Mouse (Mus musculus) limb, embryonic 14.5 days (tissue): ENCODE measurements around the gene Slc11a1. TPM values are rescaled to one million over a fixed set of nuclear protein-coding genes. Genes with fewer than 3 reads are reported as not detected.
A peak's percentile ranks its signal among the peaks of the same experiment; 100 is the strongest.

Source experiments
- ATAC-seq: fragments of 200-750 bp; cut with Nextera tagmentation; 2 replicates; pipeline ENCODE4 v1.8.0; 2017; ENCODE audit warnings: low read depth, moderate number of reproducible peaks, moderate TSS enrichment; ENCODE audit not compliant: low FRiP score
- DNase-seq: peaks from one replicate; pipeline ENCODE4 v3.0.0-alpha.2; 2015; ENCODE audit warnings: low spot score
- H3K27ac ChIP-seq: fragments of 300-500 bp; sonication (generic); replicated peaks from 2 replicates; pipeline ENCODE4 v1.5.1; 2014; ENCODE audit warnings: low read depth, mild to moderate bottlenecking, low read length, moderate library complexity, mixed read lengths
- H3K27me3 ChIP-seq: fragments of 300-500 bp; sonication (generic); 2 replicates; pipeline ENCODE4 v1.6.1; 2014; ENCODE audit warnings: low read length, mixed read lengths; ENCODE audit not compliant: control insufficient read depth, insufficient read depth
- H3K36me3 ChIP-seq: fragments of 300-500 bp; sonication (generic); 2 replicates; pipeline ENCODE4 v1.6.1; 2014; ENCODE audit warnings: mild to moderate bottlenecking, low read length, moderate library complexity, mixed read lengths; ENCODE audit not compliant: control insufficient read depth, insufficient read depth
- H3K4me1 ChIP-seq: fragments of 300-500 bp; sonication (generic); 2 replicates; pipeline ENCODE4 v1.6.1; 2014; ENCODE audit warnings: antibody characterized with exemption, low read length, mixed read lengths; ENCODE audit not compliant: control insufficient read depth, insufficient read depth
- H3K4me2 ChIP-seq: fragments of 300-500 bp; sonication (generic); replicated peaks from 2 replicates; pipeline ENCODE4 v1.6.1; 2014; ENCODE audit warnings: low read depth, mild to moderate bottlenecking, low read length, moderate library complexity; ENCODE audit not compliant: severe bottlenecking
- H3K4me3 ChIP-seq: fragments of 300-500 bp; sonication (generic); replicated peaks from 2 replicates; pipeline ENCODE4 v1.5.1; 2014; ENCODE audit warnings: low read length
- H3K9ac ChIP-seq: fragments of 300-500 bp; sonication (generic); 2 replicates; pipeline ENCODE4 v1.6.1; 2014; ENCODE audit warnings: mild to moderate bottlenecking, low read depth, low read length, moderate library complexity; ENCODE audit not compliant: severe bottlenecking
- H3K9me3 ChIP-seq: fragments of 300-500 bp; sonication (generic); 2 replicates; pipeline ENCODE4 v1.6.1; 2016; ENCODE audit warnings: low read length; ENCODE audit not compliant: control insufficient read depth
- POLR2A ChIP-seq: fragments of 200-500 bp; IDR thresholded peaks from 2 replicates; pipeline ENCODE4 v1.8.0; 2012; ENCODE audit warnings: inconsistent platforms, mild to moderate bottlenecking, moderate library complexity, borderline replicate concordance; ENCODE audit not compliant: insufficient read depth, insufficient read length; ENCODE audit errors: extremely low read depth
- WGBS: fragments of 180-500 bp; shearing (Covaris S2); extraction: QIAGEN DNeasy Blood & Tissue Kit; methylation state at CpG from one replicate; pipeline ENCODE4 v1.1.7; 2014; 5-methylcytosine and 5-hydroxymethylcytosine counted together
- polyA plus RNA-seq, 2 experiments: library from polyadenylated mRNA; depleted of rRNA in 1 of 2; stranded (reverse) in 1 of 2; unstranded in 1 of 2; fragments of >200 nt; fragmentation: Nextera tagmentation in 1 of 2; extraction: Ambion mirVana in 1 of 2; gene quantifications; 2 replicates each; pipeline versions ENCODE4 v1.2.1 to v1.2.3; 2012 to 2014

Slc11a1 gene
- polyA plus RNA-seq, 2 experiments: 3.2 to 8.0 TPM

DNA sequence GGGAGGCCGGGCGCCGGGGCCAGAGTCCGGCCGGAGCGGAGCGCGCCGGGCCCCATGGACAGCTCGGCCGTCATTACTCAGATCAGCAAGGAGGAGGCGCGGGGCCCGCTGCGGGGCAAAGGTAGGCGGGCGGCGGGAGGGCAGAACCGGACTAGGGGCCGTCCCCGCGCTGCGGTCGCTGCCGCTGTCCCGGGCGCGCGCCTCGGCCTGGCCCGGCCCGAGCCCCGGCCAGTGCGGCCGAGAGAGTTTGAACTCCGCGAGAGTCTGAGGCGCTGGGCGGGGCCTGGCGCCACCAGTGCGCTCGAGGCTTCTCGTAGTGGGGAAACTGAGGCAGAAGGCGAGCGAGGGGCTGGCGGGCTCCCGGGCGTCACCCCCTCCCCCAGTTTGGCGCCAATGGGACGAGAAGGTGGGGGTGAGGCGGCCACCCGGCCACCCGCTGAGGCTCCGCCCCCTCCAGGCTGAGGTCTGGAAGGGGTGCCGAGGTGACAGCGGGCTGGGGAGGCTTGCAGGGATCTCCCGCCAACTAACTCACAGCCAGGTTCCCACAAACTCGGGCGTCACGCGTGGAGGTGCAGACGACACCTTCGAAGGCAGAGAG is 16.9 kb downstream of the Slc11a1 start:
- 0 out of 2 replicates have a peak, but pooled peaks have one; percentile 28 for TF ChIP-seq POLR2A
- no peaks in the 10 kb centered on the region for H3K9me3 ChIP-seq
- H3K27me3 ChIP-seq: no peaks in the 10 kb centered on the region
- WGBS: 0% methylated on average over 30 of the region's 63 CpGs
- H3K4me2 ChIP-seq: peak overlapping the region; percentile 96
- DNase-seq: peak; percentile 49
- peaks cover 22% of the 10 kb centered on the region for H3K4me1 ChIP-seq
- ATAC-seq: peak; percentile 35
- H3K9ac ChIP-seq: peak overlapping the region; percentile 94
- H3K36me3 ChIP-seq: peaks cover 25% of the 10 kb centered on the region
- peak overlapping the region; percentile 96 for H3K27ac ChIP-seq
- H3K4me3 ChIP-seq: peak overlapping the region; percentile 76

DNA sequence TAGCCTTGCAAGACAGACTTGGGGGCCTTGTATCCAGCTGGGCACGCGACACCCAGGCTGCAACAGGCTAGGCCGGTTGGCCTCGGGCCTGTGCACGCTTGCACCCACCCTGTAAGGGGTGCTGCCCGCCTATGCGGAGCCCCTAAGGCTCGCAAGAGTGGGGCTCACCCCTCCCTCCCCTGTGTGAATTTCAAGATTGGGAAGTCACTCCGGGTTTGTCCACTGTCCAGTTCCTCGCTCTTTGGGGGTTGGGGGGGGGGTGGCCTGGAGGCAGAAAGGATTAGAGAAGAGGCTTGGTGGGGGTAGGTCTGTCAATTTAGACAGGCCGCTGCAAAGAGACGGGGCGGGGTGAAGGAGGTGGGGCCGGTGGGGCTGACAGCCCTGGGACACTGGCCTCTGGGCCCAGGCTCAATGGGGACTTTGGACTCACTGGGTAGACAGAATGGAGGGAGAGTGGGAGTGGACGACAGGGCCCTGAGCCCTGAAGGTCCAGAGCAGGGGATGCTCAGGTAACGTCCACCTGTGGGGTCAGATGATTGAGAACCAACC is 17.5 kb downstream of the Slc11a1 start:
- no peak for ATAC-seq
- WGBS: 1% methylated on average over 16 of the region's 16 CpGs
- H3K4me3 ChIP-seq: peak overlapping the region; percentile 76
- H3K36me3 ChIP-seq: peaks cover 25% of the 10 kb centered on the region
- peak overlapping the region; percentile 96 for H3K4me2 ChIP-seq
- H3K9me3 ChIP-seq: no peaks in the 10 kb centered on the region
- H3K9ac ChIP-seq: peak overlapping the region; percentile 94
- DNase-seq: no peak
- H3K27ac ChIP-seq: peak overlapping the region; percentile 96
- TF ChIP-seq POLR2A: no peak
- no peaks in the 10 kb centered on the region for H3K27me3 ChIP-seq
- H3K4me1 ChIP-seq: peaks cover 18% of the 10 kb centered on the region

DNA sequence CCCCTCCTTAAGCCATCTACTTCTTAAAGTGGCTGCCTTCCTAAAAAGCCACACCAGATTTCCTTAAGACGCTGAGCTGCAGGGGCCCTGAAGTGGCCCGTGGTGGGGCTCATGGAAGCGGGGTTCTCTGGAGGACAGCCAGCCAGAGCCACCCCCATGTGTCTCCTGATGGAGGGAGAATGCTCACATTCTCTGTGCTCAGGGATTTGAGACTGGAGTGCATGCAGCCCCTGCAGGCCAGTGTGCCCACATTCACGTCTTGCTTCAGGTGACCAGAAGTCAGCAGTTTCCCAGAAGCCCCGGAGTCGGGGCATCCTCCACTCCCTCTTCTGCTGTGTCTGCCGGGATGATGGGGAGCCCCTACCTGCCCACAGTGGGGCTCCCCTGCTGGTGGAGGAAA is 18.0 kb downstream of the Slc11a1 start:
- H3K9ac ChIP-seq: peak overlapping the region; percentile 94
- WGBS: 50% methylated on average over 7 of the region's 7 CpGs
- peaks cover 25% of the 10 kb centered on the region for H3K36me3 ChIP-seq
- no peaks in the 10 kb centered on the region for H3K9me3 ChIP-seq
- H3K4me3 ChIP-seq: peak overlapping the region; percentile 76
- DNase-seq (no peak), ATAC-seq (no peak)
- TF ChIP-seq POLR2A: no peak
- H3K4me1 ChIP-seq: peaks cover 14% of the 10 kb centered on the region
- H3K4me2 ChIP-seq: peak overlapping the region; percentile 96
- H3K27ac ChIP-seq: peak overlapping the region; percentile 96
- H3K27me3 ChIP-seq: no peaks in the 10 kb centered on the region

DNA sequence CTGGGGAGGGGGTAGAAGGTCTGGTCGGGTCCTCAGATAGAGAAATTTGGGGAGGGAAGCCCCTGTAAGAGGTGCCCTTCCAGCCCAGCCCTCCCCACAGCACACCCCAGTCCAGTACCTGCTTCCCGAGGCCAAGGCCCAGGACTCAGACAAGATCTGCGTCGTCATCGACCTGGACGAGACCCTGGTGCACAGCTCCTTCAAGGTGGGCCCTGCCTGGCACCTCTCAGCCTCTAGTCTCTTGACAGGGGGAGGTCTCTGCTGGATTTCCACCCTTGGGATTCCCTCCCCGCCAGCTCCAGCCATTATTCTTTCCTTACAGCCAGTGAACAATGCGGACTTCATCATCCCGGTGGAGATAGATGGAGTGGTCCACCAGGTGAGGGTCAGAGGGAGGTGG is 18.7 kb downstream of the Slc11a1 start:
- Histone ChIP-seq H3K9ac (no peak overlapping the region), H3K36me3 (peaks cover 25% of the 10 kb centered on the region), H3K27me3 (no peaks in the 10 kb centered on the region), H3K4me3 (peak overlapping the region; percentile 76; the same call in 1 of the 2 replicates), H3K4me2 (peak overlapping the region; percentile 96; the same call in 1 of the 2 replicates), H3K4me1 (peaks cover 14% of the 10 kb centered on the region), H3K9me3 (no peaks in the 10 kb centered on the region), H3K27ac (no peak overlapping the region)
- no peak for DNase-seq
- TF ChIP-seq POLR2A: no peak
- 92% methylated on average over 9 of the region's 9 CpGs for WGBS
- ATAC-seq: no peak

DNA sequence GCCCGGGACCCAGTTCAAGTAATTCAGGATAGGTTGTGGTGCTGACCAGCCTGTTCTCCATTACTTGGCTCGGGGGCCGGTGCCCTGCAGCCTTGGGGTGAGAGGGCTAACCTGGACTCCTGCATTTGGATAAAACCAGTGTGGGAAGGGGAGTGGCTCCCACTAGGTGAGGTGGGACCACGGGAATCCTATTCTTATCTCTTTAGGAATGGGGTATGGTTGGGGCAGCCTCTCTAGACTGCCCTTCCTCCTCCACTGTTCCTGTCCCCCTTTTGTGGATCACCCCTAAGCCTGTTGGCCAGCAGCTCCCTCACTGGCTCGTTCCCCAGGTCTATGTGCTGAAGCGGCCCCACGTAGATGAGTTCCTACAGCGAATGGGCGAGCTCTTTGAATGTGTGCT is 19.3 kb downstream of the Slc11a1 start:
- ATAC-seq (no peak), DNase-seq (no peak)
- H3K27ac ChIP-seq: no peak overlapping the region
- no peaks in the 10 kb centered on the region for H3K9me3 ChIP-seq
- H3K36me3 ChIP-seq: peaks cover 25% of the 10 kb centered on the region
- TF ChIP-seq POLR2A: no peak
- 87% methylated on average over 9 of the region's 9 CpGs for WGBS
- no peak overlapping the region for H3K4me2 ChIP-seq
- H3K4me1 ChIP-seq: peaks cover 14% of the 10 kb centered on the region
- H3K4me3 ChIP-seq: no peak overlapping the region
- no peaks in the 10 kb centered on the region for H3K27me3 ChIP-seq
- H3K9ac ChIP-seq: no peak overlapping the region
